Mouse (Mus musculus) left cerebral cortex, postnatal 10 days (tissue): ENCODE data around the gene Ralgps1. TPM values are rescaled to one million over a fixed set of nuclear protein-coding genes. Genes with fewer than 3 reads are reported as not detected.
"Not testable (repeated sequence)": the region's sequence is repeated elsewhere in the genome, so short reads cannot be mapped to it uniquely, and the experiment has no call there.

ENCODE experiments used
- DNase-seq, 2 experiments: peaks; one replicate each; pipeline ENCODE4 v3.0.0; 2021 to 2022; ENCODE audit warnings: low spot score in 2 of 2, mixed read lengths in 1 of 2; ENCODE audit errors: extremely low spot score in 1 of 2
- intact Hi-C: fragments of 180-260 bp; cut with DNase I; formaldehyde crosslinking; loops from one replicate; pipeline ENCODE4 v1.15.1; 2025
- total RNA-seq, 2 experiments: library from RNA; stranded (reverse); gene quantifications; 2 replicates each; pipeline ENCODE4 v1.2.3; 2021

The Ralgps1 gene
- total RNA-seq, 2 experiments from 2014 or later = 71.1 to 72.5 TPM

GRCm38 (mm10) chr2:33228551-33228950 lies 142.7 kb downstream of the Ralgps1 start:
- intact Hi-C loops = no loop called here
- DNase-seq = no peak

- DNase-seq = no peak
- intact Hi-C loops = no loop called here
Observed at GRCm38 (mm10) chr2:33228077-33228476, 143.2 kb downstream of the Ralgps1 start.

DNA sequence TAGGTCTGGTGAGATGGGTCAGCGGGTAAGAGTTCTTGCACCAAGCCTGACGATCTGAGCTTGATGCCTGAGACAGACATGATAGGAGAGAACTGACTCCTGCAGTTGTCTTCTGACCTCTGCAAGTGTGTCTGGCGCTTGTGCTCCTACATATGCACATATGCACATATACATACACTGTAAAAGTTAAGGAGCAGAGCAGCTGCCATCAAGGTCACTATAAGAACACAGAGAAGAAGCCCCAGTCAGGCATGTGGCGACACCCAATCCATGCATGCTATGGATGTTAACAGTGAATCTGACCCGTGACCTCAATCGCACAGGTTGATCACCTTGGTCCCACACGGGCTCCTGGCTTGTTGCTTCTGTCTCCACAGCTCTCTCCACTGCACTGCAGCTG lies 145.4 kb downstream of the Ralgps1 start:
- intact Hi-C loops = no loop called here
- DNase-seq = no peak

DNA sequence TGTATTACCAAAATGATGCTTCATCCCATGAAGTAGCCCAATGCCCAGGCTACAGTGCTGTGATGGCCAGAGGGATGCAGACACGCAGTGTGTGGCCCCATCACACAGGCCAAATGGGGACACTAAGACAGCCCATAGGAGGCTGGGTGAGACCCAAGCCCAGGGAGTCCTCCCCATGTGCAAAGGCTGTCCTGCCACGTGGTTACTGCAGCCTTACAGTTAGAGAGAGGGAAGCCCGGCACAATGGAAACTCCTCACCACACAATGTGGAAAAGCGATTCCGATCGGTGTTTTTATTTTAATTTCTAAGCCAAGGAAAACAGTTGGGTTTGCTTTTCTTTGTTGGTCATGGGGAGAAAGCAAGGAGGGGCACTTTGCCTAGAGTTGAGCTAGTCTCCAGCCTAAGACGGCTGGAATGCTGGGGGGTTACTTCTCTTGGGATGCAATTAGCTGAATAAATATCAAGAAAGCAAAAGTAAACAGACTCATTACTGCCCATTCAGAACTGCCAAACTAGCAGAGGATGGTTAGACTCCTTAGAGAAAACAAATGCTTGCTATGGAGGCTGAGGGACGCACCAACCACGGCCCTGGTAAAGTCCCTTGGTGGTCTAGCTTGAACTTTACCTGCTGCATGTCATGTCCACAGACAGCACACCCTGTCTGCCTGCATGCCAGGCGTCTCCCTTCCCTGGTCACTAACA lies 147.5 kb downstream of the Ralgps1 start:
- DNase-seq = no peak
- intact Hi-C loops = no loop called here

GRCm38 (mm10) chr2:33222480-33222879 lies 148.8 kb downstream of the Ralgps1 start:
- intact Hi-C loops = no loop called here
- DNase-seq = no peak

DNA sequence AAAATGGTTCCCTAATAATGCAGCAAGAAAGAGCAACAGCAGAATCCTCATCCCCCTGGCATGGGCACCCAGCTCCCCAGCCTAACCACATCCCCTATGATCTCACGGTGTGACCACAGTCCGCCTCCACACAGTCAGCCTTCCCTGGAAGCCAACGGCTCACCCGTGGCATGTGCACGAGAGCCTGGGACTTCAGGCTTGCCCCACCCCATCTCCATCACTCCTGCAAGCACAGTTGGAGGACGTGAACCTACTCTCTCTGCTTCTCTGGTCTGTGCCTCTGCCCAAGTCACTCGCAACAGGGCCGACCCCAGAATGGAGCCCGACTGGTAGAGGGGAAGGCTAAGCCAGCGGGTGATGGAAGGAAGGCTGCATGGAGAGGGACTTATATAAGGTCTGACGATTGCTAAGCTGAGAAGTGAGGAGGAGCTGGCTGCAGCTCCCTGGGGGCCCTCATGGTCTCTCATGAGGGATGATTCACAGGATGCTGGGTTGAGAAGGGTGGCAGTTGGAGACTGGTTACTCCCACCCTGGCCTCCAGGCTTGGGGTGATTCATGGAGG lies 149.9 kb downstream of the Ralgps1 start:
- no peak for DNase-seq
- intact Hi-C loops = no loop called here

- intact Hi-C loops = no loop called here
- DNase-seq = no peak
Observed at GRCm38 (mm10) chr2:33220674-33221338, 150.5 kb downstream of the Ralgps1 start.

DNA sequence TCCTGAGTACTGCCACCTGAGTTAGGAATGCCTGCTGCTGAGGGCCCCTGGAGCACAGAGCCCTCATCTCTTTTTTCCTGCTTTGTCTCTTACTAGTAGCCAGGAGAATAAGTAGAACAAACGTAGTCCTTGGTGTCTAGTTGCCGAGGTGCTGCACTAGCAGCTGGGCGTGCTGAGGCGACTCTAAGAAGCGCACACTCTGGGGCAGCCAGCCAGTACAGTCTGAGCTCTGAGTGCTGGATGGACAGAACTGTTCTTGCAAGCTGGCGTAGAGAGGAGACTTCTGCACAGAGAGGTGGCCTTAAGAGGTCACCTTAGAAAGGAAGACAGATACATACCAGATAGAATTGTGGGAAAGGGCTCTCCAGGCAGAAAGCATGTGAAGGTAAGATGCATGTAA lies 151.0 kb downstream of the Ralgps1 start:
- intact Hi-C loops = no loop called here
- DNase-seq = no peak

DNA sequence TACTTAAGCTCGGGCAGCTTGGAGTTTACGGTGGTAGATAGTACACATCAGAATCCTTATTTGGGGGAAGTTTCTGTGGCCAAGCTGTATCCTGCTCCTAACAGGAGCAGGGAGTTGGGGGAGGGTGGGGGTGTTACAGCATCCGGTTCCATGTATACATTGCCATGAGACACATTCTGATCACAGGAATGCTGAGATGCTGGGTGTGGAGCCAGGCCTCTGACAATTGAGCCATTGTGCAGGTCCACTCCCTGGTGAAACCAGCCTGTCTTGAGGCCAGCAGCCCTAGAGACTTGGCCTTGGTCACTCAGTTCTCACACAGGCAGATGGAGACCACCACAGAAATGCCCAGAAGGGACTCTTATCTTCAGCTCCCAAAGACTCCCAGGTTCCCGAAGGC lies 151.6 kb downstream of the Ralgps1 start:
- no peak for DNase-seq
- intact Hi-C loops = loop anchor here (2.0 kb wide), 1 partner anchor 127 kb away; no protein-coding TSS in a partner anchor

- DNase-seq = no peak
- intact Hi-C loops = loop anchor here (2.0 kb wide), 1 partner anchor 128 kb away; no protein-coding TSS in a partner anchor
Observed at GRCm38 (mm10) chr2:33218903-33219625, 152.2 kb downstream of the Ralgps1 start.

GRCm38 (mm10) chr2:33217425-33217794 lies 153.9 kb downstream of the Ralgps1 start:
- DNase-seq = no peak
- intact Hi-C loops = no loop called here

DNA sequence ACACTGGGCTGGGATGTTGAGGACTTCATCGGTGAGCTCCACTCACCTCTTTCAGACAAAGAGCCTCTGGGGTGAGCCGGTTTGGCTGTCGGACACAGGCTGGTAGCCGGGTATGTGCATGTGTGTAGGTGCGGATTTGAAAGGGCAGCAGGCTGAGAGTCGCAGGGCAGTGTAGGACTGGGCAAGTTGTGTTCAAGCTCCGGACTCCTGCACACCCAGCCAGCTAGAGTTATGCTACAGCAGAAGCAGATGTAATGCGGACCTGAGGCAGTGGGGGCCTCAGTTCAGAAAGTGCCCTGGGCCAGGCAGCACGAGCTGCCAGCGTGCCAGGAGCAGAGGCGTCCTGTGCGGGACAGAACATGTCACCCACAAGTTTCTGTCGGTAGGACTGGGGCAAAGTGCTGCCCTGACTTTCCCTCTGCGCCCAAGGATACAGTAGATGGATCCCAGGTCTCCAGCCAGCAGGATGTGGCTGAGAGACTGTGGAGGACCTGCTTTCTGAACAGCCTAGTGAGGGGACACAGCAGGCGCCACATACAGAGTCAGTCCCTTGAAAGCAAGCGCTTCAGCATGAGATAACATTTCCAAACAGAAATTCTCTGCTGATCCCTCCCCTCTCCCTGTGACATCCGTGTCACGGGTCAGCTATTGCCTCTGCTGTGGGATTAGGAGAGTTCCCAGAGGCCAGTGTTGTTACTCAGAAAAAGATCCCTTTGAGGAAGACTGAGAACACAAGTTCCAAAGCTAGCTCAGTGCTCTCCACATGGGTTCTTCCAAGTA lies 154.5 kb downstream of the Ralgps1 start:
- DNase-seq = no peak
- intact Hi-C loops = no loop called here

DNA sequence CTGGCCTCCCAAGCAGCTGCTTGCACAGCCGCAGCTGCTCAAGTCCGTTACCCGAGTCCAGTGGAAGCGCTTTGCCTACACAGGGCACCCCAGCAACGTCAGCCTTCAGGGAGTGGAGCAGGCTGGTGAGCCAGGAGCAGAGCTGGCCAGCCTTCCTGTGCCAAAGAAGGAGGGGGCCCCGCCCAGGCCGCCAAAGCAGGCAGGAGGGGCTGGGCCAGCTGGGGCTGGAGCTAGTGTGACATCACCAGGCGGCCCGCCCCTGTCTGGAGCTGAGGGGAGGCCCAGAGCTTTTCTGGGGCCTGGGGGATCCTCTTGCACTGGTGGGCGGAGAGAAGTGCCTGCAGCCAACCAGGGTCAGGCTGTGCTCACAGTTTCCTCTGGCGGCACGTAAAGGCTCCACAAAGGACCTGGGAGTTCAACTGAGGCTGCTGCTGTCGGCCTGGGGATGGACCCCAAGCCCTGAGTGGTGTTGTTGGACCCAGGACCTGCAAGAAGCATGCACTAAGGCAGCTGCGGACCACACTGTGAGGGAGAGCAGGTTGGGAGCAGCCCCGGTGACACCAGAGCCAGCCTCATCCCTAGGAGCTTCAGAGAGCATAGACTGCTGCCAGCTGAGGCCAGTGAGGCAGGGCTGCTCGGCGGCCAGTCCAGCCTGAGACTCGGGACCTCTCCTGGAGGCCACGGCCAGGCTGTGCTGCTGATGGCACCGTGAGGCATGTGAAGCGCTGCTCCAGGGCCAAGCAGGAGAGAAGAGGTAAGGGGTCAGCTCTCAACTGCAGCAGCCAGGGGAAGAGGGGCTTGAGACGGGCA lies 155.4 kb downstream of the Ralgps1 start, which contains the start of gene Angptl2:
TSS of gene Angptl2 (plus strand) at position 370 of the 810 bp plus-strand sequence.
- intact Hi-C loops = no loop called here

DNA sequence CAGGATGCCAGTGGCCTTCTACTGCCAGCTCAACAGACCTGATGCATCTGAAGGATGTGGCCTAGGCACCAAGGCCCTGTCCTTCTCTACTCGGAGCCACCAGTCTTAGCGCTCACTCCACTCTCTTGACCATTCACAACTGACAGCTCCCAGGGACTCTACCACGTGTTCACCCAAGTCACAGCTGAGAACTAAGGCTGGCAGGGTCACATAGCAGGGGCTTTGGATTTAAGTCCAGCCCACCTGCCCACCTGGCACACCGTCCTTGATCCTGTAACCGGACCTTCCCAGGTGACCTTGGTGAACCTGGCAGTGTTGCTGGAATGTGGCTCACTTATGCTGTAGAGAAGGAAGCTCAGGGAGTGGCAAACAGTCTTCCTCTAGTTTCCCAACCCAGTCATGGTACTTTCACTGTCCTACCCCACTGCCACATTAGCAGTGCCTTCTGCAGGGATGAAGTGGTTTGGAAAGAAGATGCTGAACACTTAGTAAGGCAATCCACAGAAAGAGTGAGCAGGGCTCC lies 156.0 kb downstream of the Ralgps1 start:
- intact Hi-C loops = no loop called here

More for the DNA sequence above, 155.4 kb downstream of the Ralgps1 start, which contains the start of gene Angptl2:
- peak; percentile 77 to 93 for DNase-seq

GRCm38 (mm10) chr2:33211263-33211662 lies 160.0 kb downstream of the Ralgps1 start:
- DNase-seq, intact Hi-C loops: not testable (repeated sequence)

More for the DNA sequence above, 156.0 kb downstream of the Ralgps1 start:
- DNase-seq = no peak

DNA sequence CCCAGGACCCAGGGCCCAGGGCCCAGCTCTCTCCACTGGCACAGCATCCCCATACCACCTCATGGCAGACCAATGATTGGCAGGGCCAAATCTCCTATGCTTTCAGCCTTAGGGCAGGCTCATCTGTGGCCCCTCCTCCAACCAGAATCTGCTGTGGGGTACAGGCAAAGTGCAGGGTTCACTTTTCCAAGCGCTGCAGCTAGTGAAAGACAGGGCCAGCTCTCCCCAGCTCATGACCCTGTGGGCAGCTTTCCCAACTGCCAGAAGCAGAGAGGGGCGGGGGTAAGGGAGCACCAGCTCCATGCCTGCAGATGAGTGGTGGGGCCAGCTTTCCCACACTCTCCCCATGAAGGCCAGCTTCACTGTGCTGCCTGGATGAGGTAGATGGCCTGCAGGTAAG lies 160.4 kb downstream of the Ralgps1 start:
- intact Hi-C loops = no loop called here
- DNase-seq = no peak

DNA sequence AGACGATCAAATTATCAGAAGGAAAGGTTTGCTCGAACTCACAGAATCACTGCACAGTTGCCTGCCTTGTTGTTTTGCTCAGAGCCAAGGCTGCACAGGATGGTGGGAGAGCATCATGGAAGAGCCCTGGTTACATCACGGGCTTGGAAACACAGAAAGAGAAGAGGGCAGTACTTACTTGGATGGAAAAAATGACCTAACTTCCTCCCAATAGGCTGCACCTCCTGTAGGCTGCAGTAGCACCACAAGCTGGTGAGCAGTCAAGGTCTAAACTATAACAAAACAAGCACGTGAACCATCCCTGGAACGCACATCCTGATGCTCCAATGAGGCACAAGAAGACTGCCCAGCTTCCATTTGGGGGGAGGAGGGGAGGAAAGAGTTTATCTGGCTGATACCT lies 163.2 kb downstream of the Ralgps1 start:
- intact Hi-C loops = no loop called here

DNA sequence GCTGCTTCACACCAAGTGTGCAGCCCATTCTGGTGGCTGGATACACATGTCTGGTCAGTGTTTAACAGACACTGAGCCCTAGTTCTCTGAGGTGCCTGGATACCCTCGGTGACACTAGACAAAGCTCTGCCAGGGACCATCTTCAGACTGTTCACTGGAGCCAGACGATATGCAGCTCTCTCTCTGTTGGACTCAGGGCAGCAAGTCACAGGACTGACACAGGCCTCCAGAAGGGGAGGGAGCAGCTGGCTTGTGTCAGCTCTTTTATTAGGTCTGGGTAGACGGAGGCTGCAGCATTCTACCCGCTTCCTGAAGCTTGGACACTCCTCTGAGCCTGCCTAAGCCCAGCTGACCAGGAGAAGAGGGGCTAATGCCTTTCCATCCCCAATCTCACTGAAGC lies 164.2 kb downstream of the Ralgps1 start:
- intact Hi-C loops = no loop called here
- DNase-seq = no peak

More for the DNA sequence above, 163.2 kb downstream of the Ralgps1 start:
- no peak for DNase-seq
